Mouse (Mus musculus): ENCODE data around the gene Orai2. TPM values are rescaled to one million over a fixed set of nuclear protein-coding genes. Genes with fewer than 3 reads are reported as not detected.
"Not testable (repeated sequence)": the region's sequence is repeated elsewhere in the genome, so short reads cannot be mapped to it uniquely, and the experiment has no call there.

The Orai2 gene
- total and polyA plus RNA-seq, 2 experiments from 2014 or later, result 0.69 to 1.1 TPM

GRCm38 (mm10) chr5:136215211-136215610 is 44.7 kb upstream of the Orai2 start:
- Histone ChIP-seq H3K4me1 (ENCODE audit: control insufficient read depth, insufficient read depth) (no peaks in the 10 kb centered on the region), H3K9ac (replicated peaks; ENCODE audit: low read depth, low read length) (no peak overlapping the region), H3K27me3 (ENCODE audit: control insufficient read depth, insufficient read depth, low read length) (no peaks in the 10 kb centered on the region), H3K9me3 (replicated peaks; ENCODE audit: control insufficient read depth, low read length) (no peaks in the 10 kb centered on the region), H3K4me2 (ENCODE audit: low read depth, low read length) (no peak overlapping the region), H3K36me3 (replicated peaks; ENCODE audit: control insufficient read depth, insufficient read depth, low read length) (no peaks in the 10 kb centered on the region), H3K4me3 (ENCODE audit: low read depth, low read length) (no peak overlapping the region), H3K27ac (ENCODE audit: low read depth) (no peak overlapping the region)
- ATAC-seq (ENCODE audit: insufficient read depth, low read depth) (no peak), DNase-seq (ENCODE audit: low spot score) (no peak)
- TF ChIP-seq CTCF (IDR thresholded peaks at IDR 0.05; ENCODE audit: low read depth) (no peak), EP300 (IDR thresholded peaks at IDR 0.05; ENCODE audit: low read depth) (no peak)
- 88% methylated on average over 3 of the region's 3 CpGs for WGBS

- Histone ChIP-seq H3K9ac (replicated peaks; ENCODE audit: low read depth, low read length) (no peak overlapping the region), H3K4me1 (ENCODE audit: control insufficient read depth, insufficient read depth) (no peaks in the 10 kb centered on the region), H3K9me3 (replicated peaks; ENCODE audit: control insufficient read depth, low read length) (no peaks in the 10 kb centered on the region), H3K4me3 (ENCODE audit: low read depth, low read length) (no peak overlapping the region), H3K27me3 (ENCODE audit: control insufficient read depth, insufficient read depth, low read length) (no peaks in the 10 kb centered on the region), H3K36me3 (replicated peaks; ENCODE audit: control insufficient read depth, insufficient read depth, low read length) (no peaks in the 10 kb centered on the region), H3K4me2 (ENCODE audit: low read depth, low read length) (no peak overlapping the region), H3K27ac (ENCODE audit: low read depth) (no peak overlapping the region)
- TF ChIP-seq EP300 (IDR thresholded peaks at IDR 0.05; ENCODE audit: low read depth) (no peak), CTCF (IDR thresholded peaks at IDR 0.05; ENCODE audit: low read depth) (no peak)
- ATAC-seq (ENCODE audit: insufficient read depth, low read depth) (no peak), DNase-seq (ENCODE audit: low spot score) (no peak)
- 68% methylated on average over 5 of the region's 5 CpGs for WGBS
These were observed 43.2 kb upstream of the Orai2 start for GRCm38 (mm10) chr5:136213716-136214115.

- Histone ChIP-seq H3K4me2 (ENCODE audit: low read depth, low read length) (no peak overlapping the region), H3K27ac (ENCODE audit: low read depth) (no peak overlapping the region), H3K27me3 (ENCODE audit: control insufficient read depth, insufficient read depth, low read length) (no peaks in the 10 kb centered on the region), H3K9ac (replicated peaks; ENCODE audit: low read depth, low read length) (no peak overlapping the region), H3K4me3 (ENCODE audit: low read depth, low read length) (no peak overlapping the region), H3K36me3 (replicated peaks; ENCODE audit: control insufficient read depth, insufficient read depth, low read length) (no peaks in the 10 kb centered on the region), H3K4me1 (ENCODE audit: control insufficient read depth, insufficient read depth) (no peaks in the 10 kb centered on the region), H3K9me3 (replicated peaks; ENCODE audit: control insufficient read depth, low read length) (no peaks in the 10 kb centered on the region)
- no peak for DNase-seq (ENCODE audit: low spot score)
- ATAC-seq (ENCODE audit: insufficient read depth, low read depth), result no peak
- 83% methylated on average over 11 of the region's 11 CpGs for WGBS
- TF ChIP-seq EP300 (IDR thresholded peaks at IDR 0.05; ENCODE audit: low read depth), result no peak
- no peak for TF ChIP-seq CTCF (IDR thresholded peaks at IDR 0.05; ENCODE audit: low read depth)
These were observed 42.2 kb upstream of the Orai2 start for GRCm38 (mm10) chr5:136212716-136213115.

GRCm38 (mm10) chr5:136211341-136212102 is 41.0 kb upstream of the Orai2 start:
- H3K4me1 ChIP-seq (ENCODE audit: control insufficient read depth, insufficient read depth); DNase-seq (ENCODE audit: low spot score); H3K9ac ChIP-seq (replicated peaks; ENCODE audit: low read depth, low read length); H3K36me3 ChIP-seq (replicated peaks; ENCODE audit: control insufficient read depth, insufficient read depth, low read length); H3K9me3 ChIP-seq (replicated peaks; ENCODE audit: control insufficient read depth, low read length); H3K4me2 ChIP-seq (ENCODE audit: low read depth, low read length); H3K27me3 ChIP-seq (ENCODE audit: control insufficient read depth, insufficient read depth, low read length); ATAC-seq (ENCODE audit: insufficient read depth, low read depth); H3K4me3 ChIP-seq (ENCODE audit: low read depth, low read length); H3K27ac ChIP-seq (ENCODE audit: low read depth): not testable (repeated sequence)
- WGBS, result 88% methylated on average over 14 of the region's 14 CpGs

- no peak overlapping the region for H3K9ac ChIP-seq (replicated peaks; ENCODE audit: low read depth, low read length)
- no peak for ATAC-seq (ENCODE audit: insufficient read depth, low read depth)
- no peak overlapping the region for H3K4me3 ChIP-seq (ENCODE audit: low read depth, low read length)
- no peak overlapping the region for H3K27ac ChIP-seq (ENCODE audit: low read depth)
- H3K36me3 ChIP-seq (replicated peaks; ENCODE audit: control insufficient read depth, insufficient read depth, low read length), result no peaks in the 10 kb centered on the region
- no peaks in the 10 kb centered on the region for H3K9me3 ChIP-seq (replicated peaks; ENCODE audit: control insufficient read depth, low read length)
- no peak for TF ChIP-seq EP300 (IDR thresholded peaks at IDR 0.05; ENCODE audit: low read depth)
- no peak for TF ChIP-seq CTCF (IDR thresholded peaks at IDR 0.05; ENCODE audit: low read depth)
- no peaks in the 10 kb centered on the region for H3K4me1 ChIP-seq (ENCODE audit: control insufficient read depth, insufficient read depth)
- WGBS, result 60% methylated on average over 5 of the region's 5 CpGs
- DNase-seq (ENCODE audit: low spot score), result no peak
- H3K4me2 ChIP-seq (ENCODE audit: low read depth, low read length), result no peak overlapping the region
- H3K27me3 ChIP-seq (ENCODE audit: control insufficient read depth, insufficient read depth, low read length), result no peaks in the 10 kb centered on the region
These were observed 40.0 kb upstream of the Orai2 start for GRCm38 (mm10) chr5:136210549-136210948.

- no peak for ATAC-seq (ENCODE audit: insufficient read depth, low read depth)
- peaks cover under 1% of the 10 kb centered on the region; the same call in 1 of the 2 replicates for H3K36me3 ChIP-seq (replicated peaks; ENCODE audit: control insufficient read depth, insufficient read depth, low read length)
- 23% methylated on average over 7 of the region's 7 CpGs for WGBS
- H3K4me1 ChIP-seq (ENCODE audit: control insufficient read depth, insufficient read depth), result peaks cover 8% of the 10 kb centered on the region; the same call in 1 of the 2 replicates
- H3K9ac ChIP-seq (replicated peaks; ENCODE audit: low read depth, low read length), result no peak overlapping the region
- peak; percentile 72 for DNase-seq (ENCODE audit: low spot score)
- H3K4me2 ChIP-seq (ENCODE audit: low read depth, low read length), result no peak overlapping the region
- H3K4me3 ChIP-seq (ENCODE audit: low read depth, low read length), result no peak overlapping the region
- no peaks in the 10 kb centered on the region for H3K27me3 ChIP-seq (ENCODE audit: control insufficient read depth, insufficient read depth, low read length)
- no peaks in the 10 kb centered on the region for H3K9me3 ChIP-seq (replicated peaks; ENCODE audit: control insufficient read depth, low read length)
- TF ChIP-seq CTCF (IDR thresholded peaks at IDR 0.05; ENCODE audit: low read depth) (peak; percentile 89), EP300 (IDR thresholded peaks at IDR 0.05; ENCODE audit: low read depth) (no peak)
- H3K27ac ChIP-seq (ENCODE audit: low read depth), result no peak overlapping the region
These were observed 31.3 kb upstream of the Orai2 start for GRCm38 (mm10) chr5:136201832-136202231.

All from heart, postnatal 0 days (tissue).